Mouse (Mus musculus) left cerebral cortex, postnatal 25 days (tissue): ENCODE results near the gene Prc1. TPM values are rescaled to one million over a fixed set of nuclear protein-coding genes. Genes with fewer than 3 reads are reported as not detected.

Experiments used
- DNase-seq, 2 experiments: peaks; one replicate each; pipeline ENCODE4 v3.0.0; 2022; ENCODE audit warnings: low spot score in 2 of 2, mixed read lengths in 1 of 2
- intact Hi-C: fragments of 180-260 bp; cut with DNase I; formaldehyde crosslinking; loops from one replicate; pipeline ENCODE4 v1.15.1; 2025
- total RNA-seq, 2 experiments: library from RNA; stranded (reverse); gene quantifications; 2 replicates each; pipeline ENCODE4 v1.2.3; 2021

Gene Prc1
- 1 to 10 TPM; 1.5 TPM for total RNA-seq

DNA sequence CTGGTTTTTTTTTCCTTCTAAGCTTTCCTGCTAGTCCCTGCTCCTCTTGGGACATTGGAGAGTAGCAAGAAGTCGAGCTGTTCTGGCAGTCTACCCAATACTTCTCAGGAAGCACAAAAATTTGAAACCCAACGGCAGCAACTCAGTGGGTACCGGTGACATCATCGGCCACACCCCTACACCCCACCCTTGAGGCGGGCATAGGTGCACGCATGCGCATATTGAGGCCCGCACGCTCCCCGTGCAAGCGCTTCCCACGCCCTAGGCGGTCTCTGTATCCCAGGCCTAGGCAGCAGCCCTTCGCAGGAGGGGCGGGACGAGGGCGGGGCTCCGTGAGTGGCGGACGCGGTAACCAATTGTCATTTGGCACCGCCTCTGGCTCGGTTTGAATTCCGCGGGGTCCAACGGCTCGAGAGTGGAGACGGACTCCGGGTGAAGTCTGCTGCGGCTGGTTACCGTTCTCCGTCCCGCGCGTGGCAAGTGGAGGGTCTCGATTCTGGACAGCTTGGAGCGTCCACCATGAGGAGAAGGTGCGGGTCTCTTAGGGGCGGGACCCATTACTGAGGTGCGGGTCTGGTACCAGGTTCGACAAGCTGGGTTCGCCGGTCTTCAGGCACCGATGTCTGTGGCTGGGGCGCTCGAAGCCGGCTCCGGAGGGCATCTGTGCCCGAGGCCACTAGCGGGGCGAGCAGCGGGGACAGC lies at the start of gene Prc1:
Gene Prc1, plus strand, starts transcription at position 389 of the 702 bp plus-strand sequence.
- DNase-seq: peak; percentile 97 to 99
- intact Hi-C loops: no loop called here

DNA sequence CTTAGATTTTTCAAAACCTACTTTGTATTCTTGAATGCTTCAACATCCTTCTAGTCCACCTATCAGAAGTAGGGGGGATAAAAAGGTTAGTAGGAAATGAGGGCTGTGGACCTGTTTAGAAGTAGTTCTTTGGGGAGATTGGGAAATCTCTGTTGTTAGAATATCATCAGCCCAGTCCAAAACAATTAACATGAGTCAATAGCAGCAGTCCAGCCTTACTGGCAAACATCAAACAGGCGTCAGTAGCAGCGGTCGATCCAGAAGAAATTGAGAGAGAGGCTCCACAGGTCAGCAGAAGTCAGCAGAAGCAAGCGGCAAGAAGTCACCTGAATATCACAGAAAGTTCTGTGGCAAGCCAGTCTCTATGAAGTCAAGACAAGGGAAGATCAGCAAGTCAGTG lies 49.4 kb upstream of the Prc1 start:
- DNase-seq: no peak
- intact Hi-C loops: no loop called here

DNA sequence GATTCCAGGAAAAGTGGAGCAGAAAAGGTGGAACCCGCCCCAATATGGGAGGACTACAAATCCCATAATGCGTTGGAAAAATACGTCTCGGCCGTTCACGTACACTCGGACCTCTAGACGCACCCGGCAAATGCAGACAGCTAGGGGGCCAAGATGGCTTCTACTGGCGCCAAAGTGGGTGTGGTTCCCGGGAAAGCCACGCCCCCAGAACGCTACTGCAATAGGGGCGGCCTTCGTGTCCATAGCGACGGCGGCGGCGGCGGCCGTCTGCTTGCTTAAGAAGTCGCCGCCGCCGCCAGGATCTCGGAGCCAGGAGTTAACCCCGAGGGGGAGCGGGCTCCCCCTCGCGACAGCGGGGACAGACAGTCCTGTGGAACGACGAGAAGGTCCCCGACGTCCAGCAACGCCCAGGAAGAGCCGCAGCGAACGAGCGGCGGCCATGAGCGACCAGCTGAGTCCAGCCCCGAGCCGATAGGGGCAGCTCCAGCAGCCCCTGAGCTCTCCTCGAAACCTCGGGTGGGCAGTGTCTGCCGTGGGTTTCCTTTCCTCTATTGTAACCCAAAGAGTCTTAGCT lies 48.0 kb upstream of the Prc1 start, which contains the start of gene Ttll13:
Gene Ttll13, plus strand, starts transcription at position 229 of the 574 bp plus-strand sequence.
- intact Hi-C loops: loop anchor here (2.0 kb wide), 1 partner anchor 15 kb away; the partner anchor contains the start of gene Ngrn
- DNase-seq: peak; percentile 96 to 99

DNA sequence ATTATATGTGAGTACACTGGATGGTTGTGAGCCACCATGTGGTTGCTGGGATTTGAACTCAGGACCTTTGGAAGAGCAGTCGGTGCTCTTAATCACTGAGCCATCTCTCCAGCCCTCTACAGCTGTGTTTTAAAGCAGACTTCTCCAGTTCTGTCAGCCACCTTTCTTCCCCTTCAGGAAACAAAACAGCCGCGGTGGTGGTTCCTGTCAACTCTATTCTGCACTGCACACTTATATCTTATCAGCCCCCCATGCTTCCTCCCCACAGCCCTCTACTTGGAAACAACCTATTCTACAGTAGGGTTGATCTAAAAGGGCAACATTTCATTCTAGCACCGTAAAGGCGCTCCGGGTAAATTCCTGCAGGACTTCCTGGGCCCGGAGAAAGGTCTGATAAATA lies 47.4 kb upstream of the Prc1 start:
- intact Hi-C loops: loop anchor here (2.0 kb wide), 1 partner anchor 14 kb away; the partner anchor contains the start of gene Ngrn
- DNase-seq: no peak

DNA sequence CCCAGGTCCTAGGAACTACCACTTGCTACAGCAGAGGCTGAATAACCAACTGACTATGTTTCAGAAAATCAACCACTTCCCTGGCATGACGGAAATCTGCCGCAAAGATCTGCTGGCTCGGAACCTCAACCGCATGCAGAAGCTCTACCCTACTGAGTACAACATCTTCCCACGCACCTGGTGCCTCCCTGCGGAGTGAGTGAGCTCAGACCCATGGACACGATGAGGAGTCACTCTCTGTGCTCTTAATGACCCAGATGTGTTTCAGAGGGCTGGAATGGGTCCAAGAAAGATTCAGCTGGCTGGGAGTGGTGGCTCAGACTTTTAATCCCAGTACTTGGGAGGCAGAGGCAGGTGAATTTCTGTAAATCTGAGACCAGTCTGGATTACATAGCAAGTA lies 41.8 kb upstream of the Prc1 start:
- intact Hi-C loops: no loop called here
- no peak for DNase-seq

DNA sequence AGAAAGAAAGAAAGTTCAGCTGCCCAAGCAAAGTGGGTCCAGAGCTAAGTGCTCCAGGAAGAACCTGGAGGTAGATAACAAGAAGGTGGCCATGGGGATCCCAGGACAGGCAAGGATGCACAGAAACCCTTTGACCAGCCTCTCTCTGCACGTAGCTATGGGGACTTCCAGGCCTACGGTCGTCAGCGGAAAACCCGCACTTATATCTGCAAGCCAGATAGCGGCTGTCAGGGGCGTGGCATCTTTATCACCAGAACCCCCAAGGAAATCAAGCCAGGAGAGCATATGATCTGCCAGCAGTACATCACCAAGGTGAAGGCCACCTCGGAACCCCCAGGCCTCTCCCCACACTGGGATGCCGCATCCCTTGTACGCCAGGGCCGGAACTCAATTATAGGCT lies 41.4 kb upstream of the Prc1 start:
- intact Hi-C loops: no loop called here
- no peak for DNase-seq

DNA sequence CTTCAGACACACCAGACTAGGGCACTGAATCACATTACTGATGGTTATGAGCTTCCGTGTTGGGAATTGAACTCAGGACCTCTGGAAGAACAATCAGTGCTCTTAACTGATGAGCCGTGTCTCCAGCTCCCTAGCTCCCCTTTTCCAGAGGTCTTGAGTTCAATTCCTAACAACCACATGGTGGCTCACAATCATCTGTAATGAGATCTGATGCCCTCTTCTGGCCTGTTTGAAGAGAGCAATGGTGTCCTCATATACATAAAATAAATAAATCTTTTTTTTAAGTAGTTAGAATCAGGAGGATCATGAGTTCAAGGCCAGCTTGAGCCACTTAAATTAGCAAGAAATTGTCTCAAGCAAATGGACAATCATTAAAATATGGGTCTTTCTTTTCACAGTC lies 38.3 kb upstream of the Prc1 start:
- intact Hi-C loops: loop anchor here (5.0 kb wide), 1 partner anchor 114 kb away; no protein-coding TSS in a partner anchor

DNA sequence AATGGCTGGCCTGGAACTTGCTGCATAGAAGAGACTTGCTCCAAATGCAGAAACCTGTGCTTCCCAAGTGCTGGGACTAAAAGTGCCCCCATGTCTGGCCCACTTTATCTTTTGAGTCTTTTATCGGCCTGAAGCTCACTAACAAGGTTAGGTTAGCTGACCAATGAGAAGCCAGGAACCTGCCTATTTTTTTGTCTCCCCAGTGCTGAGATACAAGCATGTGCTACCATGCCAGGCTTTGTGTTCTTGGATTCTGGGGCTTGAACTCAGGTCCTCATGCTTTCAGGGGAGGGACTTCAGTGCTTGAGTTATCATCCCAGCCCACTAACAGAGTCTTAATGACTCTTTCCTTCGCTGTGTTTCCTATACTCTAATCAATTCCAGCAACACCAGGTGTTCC lies 36.5 kb upstream of the Prc1 start:
- no peak for DNase-seq
- intact Hi-C loops: loop anchor here (5.0 kb wide), 1 partner anchor 115 kb away; no protein-coding TSS in a partner anchor

More for the DNA sequence above, 38.3 kb upstream of the Prc1 start:
- DNase-seq: no peak

DNA sequence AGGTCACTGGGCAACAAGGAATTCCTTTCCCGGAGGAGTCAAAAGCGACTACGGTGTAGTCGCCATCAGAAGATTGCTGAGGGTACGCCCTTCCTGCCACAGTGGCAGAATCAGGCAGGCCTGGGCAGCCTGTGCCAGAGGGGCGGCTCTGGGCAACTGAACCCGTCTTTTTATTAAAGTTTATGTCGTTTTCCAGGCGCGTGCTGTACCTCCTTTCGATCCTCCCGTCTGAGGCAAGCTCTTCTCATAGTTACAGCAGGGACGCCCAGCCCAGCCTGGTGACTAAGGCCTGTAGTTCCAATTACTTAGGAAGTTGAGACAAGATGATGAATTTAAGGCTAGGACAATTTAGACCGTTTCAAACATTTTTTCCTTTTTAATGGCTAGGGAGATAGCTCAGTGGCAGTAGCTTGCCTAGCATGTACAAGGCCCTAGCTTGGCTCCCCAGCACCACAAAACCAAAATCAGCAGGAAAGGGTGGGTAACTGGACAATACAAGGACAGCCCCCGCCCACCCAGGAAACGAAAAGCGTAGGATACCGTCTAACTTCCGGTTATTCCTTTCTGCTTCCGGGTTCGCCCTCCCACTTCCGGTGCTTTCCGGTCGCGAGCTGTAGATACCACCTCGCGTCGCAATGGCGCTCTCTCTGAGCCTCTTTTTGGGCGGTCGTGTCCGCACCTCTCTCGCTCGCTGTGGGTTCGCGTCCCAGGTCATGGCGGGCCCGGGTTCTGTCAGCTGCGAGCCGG lies 33.5 kb upstream of the Prc1 start, which contains the start of gene Ngrn:
Gene Ngrn, plus strand, starts transcription at position 591 of the 747 bp plus-strand sequence.
- intact Hi-C loops: loop anchor here (2.0 kb wide), 1 partner anchor 14 kb away; the partner anchor contains the start of gene Ttll13
- peak; percentile 84 to 89 for DNase-seq

DNA sequence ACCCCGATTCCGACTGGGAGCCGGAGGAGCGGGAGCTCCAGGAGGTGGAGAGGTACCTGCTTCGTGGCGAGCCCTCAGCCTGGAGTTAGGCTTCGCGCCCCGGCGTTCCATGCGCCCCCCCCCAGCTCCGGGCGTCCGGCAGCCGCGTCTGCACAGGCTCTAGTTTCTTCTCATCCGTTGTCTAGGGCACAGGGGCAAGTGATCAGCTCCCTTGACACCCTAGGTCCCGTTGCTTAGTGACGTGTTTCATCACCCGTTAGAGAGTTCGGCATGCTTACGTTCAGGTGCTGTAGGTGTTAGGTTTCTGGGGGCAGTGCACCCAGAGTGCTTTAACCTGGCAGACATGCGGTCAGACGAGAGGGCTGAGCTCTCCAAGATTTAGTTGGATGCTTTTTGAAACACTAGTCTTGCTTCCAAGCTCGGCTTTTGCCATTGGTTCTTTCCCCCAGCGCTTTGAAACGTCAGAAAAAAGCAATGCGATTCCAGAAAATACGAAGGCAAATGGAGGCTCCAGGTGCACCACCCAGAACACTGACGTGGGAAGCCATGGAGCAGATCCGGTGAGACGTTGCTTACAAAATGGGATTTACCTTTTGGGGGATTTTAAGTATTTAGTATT lies 32.8 kb upstream of the Prc1 start:
- intact Hi-C loops: loop anchor here (2.0 kb wide), 1 partner anchor 15 kb away; the partner anchor contains the start of gene Ttll13
- peak; percentile 16 to 57 for DNase-seq

DNA sequence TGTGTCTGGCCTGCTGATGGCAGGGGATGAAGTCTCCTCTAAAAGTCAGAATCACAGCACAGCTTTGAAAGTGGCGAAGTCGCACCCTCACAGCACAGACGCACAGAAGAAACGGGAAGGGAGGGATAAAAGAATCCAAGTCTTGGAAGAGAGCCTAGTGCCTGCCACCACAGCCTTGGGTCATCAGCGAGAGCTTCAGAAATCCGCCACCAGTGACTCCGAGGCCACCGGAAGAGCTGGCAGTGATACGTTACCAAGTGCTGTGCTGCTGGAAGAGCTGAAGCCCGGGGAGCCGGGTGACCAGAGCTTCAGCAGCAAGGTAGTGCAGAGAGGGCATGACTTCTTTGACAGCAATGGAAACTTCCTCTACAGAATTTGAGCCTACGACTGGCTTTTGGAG lies 29.6 kb upstream of the Prc1 start:
- intact Hi-C loops: no loop called here
- DNase-seq: no peak

DNA sequence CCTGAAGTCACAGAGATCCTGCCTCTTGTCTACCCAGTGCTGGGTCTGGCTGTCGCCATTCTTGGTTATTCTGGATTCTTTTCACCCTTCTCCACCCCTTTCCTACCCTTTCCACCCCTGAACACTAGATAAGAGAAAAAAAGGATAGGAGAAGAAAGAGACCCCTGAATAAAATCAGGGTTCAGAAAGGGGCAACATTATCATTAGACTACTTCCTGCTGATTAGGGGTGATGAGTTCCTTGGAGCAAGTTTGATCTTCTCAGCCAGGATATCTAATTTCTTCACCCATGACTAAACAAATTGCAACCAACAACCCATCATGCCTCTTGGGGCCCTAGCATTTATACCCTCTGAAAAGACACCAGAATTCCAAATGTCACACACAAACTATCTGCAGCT lies 26.5 kb upstream of the Prc1 start:
- no peak for DNase-seq
- intact Hi-C loops: no loop called here

DNA sequence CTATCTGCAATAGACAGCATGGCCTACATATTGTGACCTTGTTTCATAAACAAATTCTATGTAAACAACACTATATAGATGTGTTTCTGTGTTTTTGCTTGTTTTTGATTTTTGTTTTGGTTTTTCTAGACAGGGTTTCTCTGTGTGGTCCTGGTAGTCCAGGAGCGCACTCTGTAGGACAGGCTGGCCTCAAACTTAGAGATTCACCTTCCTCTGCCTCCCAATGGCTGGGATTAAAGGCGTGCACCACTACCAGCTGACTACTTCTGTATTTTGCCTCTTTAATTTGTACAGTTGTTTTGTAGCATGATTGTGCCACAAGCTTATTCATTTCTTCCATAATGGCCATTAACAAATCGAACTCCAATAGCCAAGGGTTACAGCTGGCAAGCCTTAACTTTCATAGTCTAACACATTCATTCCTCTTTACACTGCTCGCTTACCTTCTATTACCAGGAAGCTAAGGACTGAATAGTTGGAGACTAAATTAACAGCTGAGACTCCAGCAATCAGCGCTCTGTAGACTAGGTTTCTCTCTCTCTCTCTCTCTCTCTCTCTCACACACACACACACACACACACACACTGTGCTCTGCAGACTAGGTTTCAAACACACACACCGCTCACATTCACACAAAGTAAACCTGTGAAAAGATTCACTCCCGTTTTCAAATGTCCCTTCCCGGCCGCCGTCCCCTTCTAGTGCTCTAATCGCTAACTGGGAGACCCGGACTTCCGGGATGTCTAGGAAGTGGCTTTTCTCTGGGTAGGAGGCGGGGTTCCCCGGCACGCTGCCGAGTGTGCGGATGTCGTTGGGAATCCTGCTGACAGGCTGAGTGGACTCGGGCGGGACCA lies 25.1 kb upstream of the Prc1 start, which contains the start of gene Vps33b:
Gene Vps33b, plus strand, starts transcription at position 753 of the 854 bp plus-strand sequence.
- peak; percentile 96 to 97 for DNase-seq
- intact Hi-C loops: no loop called here

DNA sequence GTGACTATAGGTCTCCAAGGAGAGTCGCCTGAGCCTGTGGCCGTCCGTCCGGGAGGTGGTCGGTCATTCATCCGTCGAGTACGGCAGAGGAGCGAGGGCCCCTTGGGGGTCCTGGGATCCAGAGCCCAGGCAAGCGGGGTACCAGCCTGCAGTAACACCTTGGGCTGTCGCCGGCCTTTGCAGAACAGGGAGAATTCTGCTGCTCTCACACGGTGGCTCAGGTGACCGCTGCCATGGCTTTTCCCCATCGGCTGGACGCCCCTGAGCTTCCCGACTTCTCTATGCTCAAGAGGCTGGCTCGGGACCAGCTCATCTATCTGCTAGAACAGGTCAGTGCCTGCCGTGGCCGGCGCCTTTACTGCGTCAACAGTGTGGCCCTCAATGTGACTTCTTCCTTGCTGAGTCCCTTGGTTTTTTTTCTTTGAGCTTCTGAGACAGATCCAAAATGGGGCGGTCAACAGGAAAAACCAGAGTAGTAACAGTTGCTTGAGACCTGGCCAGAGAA lies 24.4 kb upstream of the Prc1 start:
- DNase-seq: no peak
- intact Hi-C loops: no loop called here

DNA sequence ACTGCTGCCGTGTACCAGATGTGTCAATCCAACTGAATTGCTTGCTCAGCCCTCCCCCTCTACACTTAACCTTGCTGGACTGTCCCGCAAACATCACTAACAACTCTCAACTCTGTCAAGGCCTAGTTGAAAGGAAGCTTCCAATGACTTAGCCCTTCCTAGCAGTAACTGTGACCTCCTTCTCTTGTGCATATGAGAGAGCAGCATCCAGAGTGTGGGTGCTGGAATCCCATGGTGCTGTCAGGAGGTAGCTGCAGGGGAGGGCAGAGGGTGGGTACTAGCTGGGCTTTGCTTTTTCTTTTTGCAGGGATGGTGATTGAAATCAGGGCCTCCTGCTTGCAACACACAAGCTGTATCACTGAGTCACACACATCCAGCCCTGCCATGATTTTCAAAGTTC lies 20.8 kb upstream of the Prc1 start:
- no peak for DNase-seq
- intact Hi-C loops: no loop called here

DNA sequence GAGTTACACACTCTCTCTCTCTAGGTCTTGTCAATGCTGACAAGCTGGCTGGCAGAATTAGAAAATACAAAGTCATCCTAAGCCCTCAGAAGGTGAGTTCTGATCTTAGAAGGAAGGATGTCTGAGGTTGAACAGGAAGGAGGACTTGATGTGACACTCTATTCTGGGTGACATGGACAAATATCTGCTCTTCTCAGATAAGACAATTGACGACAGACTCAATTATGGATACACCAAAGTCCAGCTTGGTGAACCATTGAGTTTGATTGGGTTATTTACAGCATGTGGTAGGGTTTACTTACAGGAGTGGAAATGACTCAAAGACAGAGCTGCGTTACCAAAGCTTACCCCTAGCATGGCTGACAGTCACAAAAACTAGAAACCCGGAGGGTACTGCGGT lies 17.9 kb upstream of the Prc1 start:
- DNase-seq: no peak
- intact Hi-C loops: no loop called here

DNA sequence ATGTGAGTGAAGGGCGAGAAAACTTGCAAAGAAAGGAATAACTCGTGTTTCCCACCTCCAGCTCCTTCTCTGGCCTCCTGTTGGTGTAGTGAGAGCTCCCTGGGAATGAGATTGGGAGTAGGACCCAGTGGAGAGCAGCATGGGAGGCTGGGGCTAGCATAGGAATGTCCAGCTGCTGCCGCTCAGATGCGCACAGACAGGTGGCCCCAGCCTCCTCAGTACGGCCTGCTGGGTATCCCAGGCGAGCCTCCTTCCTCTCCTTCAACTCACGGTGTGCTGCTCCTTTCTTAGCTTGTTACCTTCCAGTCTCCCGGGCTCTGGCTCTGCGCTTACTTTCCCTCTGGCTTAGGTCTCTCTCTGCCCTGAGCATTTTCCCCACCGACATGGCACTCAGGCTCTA lies 14.2 kb upstream of the Prc1 start:
- DNase-seq: no peak

DNA sequence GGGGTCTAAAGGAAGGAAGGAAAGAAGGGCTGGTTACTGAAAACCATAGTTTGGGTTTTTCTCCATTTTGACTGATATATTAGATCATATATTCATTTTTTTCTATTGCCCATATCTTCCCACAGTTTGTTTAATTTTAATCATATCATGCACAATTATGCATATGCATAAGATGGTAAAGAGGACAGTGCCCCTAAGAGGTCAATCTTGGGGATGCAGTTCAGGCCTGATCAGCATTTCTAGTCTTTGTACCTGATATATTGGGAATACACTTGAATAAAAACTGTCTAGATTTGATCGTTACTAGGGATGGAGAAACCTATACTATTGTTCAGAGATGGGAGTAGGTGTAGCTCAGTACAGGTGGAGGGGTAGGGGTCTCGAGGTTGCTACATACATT lies 13.3 kb upstream of the Prc1 start:
- intact Hi-C loops: no loop called here
- DNase-seq: no peak

More for the DNA sequence above, 14.2 kb upstream of the Prc1 start:
- intact Hi-C loops: no loop called here

DNA sequence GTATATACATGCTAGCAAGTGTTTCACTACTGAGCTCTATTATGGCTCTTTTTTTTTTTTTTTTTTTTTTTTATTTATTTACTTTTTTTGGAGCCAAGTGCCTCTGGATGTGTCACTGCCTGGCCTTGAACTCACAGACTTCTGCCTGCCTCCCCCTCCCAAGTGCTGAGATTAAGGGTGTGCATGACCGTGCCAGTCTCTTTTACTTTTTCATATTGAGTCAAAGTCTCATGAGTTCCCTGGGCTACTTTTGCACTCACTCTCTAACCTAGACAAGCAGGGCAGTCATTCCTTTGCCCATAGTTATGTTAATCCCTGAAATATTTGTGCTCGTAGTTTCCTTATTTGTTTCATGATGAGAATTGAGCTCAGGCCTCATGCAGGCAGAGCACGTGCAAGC lies 12.6 kb upstream of the Prc1 start:
- no peak for DNase-seq
- intact Hi-C loops: no loop called here
